Mouse (Mus musculus): ENCODE results near the gene Ube3c. TPM values are rescaled to one million over a fixed set of nuclear protein-coding genes. Genes with fewer than 3 reads are reported as not detected.
"Not testable (repeated sequence)": the region's sequence is repeated elsewhere in the genome, so short reads cannot be mapped to it uniquely, and the experiment has no call there.

Ube3c gene
- 36.2 and 36.7 TPM in 2 replicates for polyA plus RNA-seq (2015; fragmentation: Nextera tagmentation; extraction: Ambion mirVana)

GRCm38 (mm10) chr5:29568848-29569377, at the start of gene Ube3c:
Gene Ube3c (plus strand): TSS chr5:29569242.
- 0 out of 2 replicates have a peak, but pooled peaks cover 4% of the 10 kb centered on the region for H3K27me3 ChIP-seq
- H3K36me3 ChIP-seq = peaks cover 9% of the 10 kb centered on the region; the same call in 1 of the 2 replicates
- peak; percentile 98 for ATAC-seq (ENCODE audit: low read depth)
- H3K4me1 ChIP-seq (replicated peaks) = peaks cover 30% of the 10 kb centered on the region
- peak within 1 kb of the TSS; percentile 83 for H3K9ac ChIP-seq
- no peaks in the 10 kb centered on the region for H3K9me3 ChIP-seq
- peak within 1 kb of the TSS; percentile 66 for H3K4me3 ChIP-seq
- H3K27ac ChIP-seq (replicated peaks) = peak within 1 kb of the TSS; percentile 93
- peak within 1 kb of the TSS; percentile 96 for H3K4me2 ChIP-seq
- under 1% methylated on average over 68 of the region's 72 CpGs for WGBS

GRCm38 (mm10) chr5:29560111-29560510, 8.9 kb upstream of the Ube3c start:
- Histone ChIP-seq H3K9me3 (no peaks in the 10 kb centered on the region), H3K9ac (no peak overlapping the region), H3K36me3 (no peaks in the 10 kb centered on the region), H3K4me2 (no peak overlapping the region), H3K27ac (replicated peaks) (no peak overlapping the region), H3K4me3 (no peak overlapping the region), H3K4me1 (replicated peaks) (no peaks in the 10 kb centered on the region), H3K27me3 (no peaks in the 10 kb centered on the region)
- ATAC-seq (ENCODE audit: low read depth) = no peak
- WGBS = 82% methylated on average over 5 of the region's 5 CpGs

DNA sequence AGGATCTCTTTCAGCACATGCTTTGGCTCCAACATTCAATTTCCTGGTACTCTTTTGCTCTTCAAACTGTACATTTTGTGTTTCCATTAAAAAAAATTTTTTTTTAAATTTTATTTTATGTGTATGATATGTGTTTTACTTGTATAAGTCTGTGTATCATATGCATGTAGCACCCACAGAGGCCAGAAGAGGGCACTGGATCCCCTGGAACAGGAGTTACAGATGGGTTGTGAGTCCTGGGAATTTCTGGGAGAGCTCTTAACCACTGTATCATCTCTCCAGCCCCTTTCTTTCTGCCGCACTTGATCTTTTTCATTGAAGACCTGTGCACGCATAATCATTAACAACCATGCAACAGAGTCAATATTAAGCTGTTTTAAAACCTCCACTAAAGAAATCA, 8.4 kb upstream of the Ube3c start:
- ATAC-seq (ENCODE audit: low read depth) = no peak
- no peak overlapping the region for H3K4me2 ChIP-seq
- no peaks in the 10 kb centered on the region for H3K36me3 ChIP-seq
- no peaks in the 10 kb centered on the region for H3K27me3 ChIP-seq
- no peaks in the 10 kb centered on the region for H3K9me3 ChIP-seq
- no peak overlapping the region for H3K4me3 ChIP-seq
- no peaks in the 10 kb centered on the region for H3K4me1 ChIP-seq (replicated peaks)
- WGBS = 86% methylated on average over 2 of the region's 2 CpGs
- no peak overlapping the region for H3K27ac ChIP-seq (replicated peaks)
- H3K9ac ChIP-seq = no peak overlapping the region

DNA sequence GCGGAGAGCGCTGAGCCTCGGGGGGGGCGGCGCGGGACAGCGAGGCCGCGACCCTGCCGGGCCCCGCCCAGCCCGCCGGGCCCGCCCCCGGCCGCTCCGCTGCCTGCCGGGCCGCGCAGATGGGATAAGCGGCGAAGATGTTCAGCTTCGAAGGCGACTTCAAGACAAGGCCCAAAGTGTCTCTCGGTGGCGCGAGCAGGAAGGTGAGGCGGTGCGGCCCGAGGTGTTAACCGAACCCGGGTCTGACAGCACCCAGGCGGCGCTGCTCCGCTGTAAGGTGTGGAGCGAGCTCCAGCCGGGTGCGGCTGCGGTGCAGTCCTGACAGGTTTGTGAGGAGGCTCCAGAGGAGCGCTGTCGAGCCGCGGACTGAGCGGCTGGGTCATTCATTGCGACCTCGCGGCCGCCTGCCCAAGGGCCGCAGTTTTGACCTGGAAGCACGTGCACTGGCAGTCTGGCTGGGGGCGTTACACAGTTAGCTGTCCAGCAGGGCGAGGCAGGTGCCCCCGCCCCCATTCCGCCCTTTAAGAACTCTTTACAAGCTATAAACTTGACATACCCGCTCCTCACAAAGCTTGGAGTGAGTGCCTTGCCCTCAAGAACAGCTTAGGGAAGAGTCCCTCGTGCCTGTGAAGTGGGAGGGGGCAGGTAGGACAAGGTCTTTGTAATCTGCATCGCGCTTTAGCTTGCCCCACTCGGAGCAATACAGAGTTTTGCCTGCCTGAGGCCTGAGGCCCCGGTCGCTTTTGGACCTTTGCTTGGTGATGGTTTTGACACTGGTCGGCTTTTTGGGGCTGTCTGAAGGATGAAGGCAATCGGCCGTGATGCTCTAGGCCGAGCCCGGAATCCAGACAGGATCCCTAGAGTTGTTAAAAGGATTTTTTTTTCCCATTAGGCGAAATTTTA, 587 bp downstream of the Ube3c start:
- WGBS = 2% methylated on average over 67 of the region's 67 CpGs
- peak overlapping the region; percentile 66 for H3K4me3 ChIP-seq
- peaks cover 9% of the 10 kb centered on the region; the same call in 1 of the 2 replicates for H3K36me3 ChIP-seq
- H3K27me3 ChIP-seq = 0 out of 2 replicates have a peak, but pooled peaks cover 4% of the 10 kb centered on the region
- ATAC-seq (ENCODE audit: low read depth) = peak; percentile 84
- no peaks in the 10 kb centered on the region for H3K9me3 ChIP-seq
- peak overlapping the region; percentile 83 for H3K9ac ChIP-seq
- peak overlapping the region; percentile 96 for H3K4me2 ChIP-seq
- H3K27ac ChIP-seq (replicated peaks) = peak overlapping the region; percentile 93
- peaks cover 34% of the 10 kb centered on the region for H3K4me1 ChIP-seq (replicated peaks)

DNA sequence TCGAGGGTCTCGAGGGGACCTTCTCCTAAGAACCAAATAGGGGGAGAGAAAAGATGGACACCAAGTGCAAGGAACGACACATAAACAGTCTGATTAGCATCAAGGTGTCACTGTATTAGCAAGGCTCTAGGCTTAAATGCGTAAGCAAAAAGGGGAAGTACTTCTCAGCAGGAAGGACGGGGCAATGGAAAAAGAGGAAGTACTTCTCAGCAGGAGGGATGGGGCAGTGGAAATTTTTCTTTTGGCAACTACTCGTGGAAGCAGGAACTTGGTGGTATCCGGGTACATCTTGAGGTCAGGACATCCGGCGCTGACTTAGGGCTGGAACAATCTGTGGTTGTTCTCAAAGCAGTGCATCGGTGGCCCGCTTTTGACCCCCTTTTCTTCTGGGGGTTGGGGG, 5.2 kb downstream of the Ube3c start:
- not testable (repeated sequence) for H3K36me3 ChIP-seq; ATAC-seq (ENCODE audit: low read depth); H3K4me3 ChIP-seq; H3K4me2 ChIP-seq; H3K9ac ChIP-seq; H3K9me3 ChIP-seq; H3K27ac ChIP-seq (replicated peaks); H3K27me3 ChIP-seq
- WGBS = 75% methylated on average over 11 of the region's 11 CpGs
- peaks cover 42% of the 10 kb centered on the region for H3K4me1 ChIP-seq (replicated peaks)

GRCm38 (mm10) chr5:29575085-29575484, 6.0 kb downstream of the Ube3c start:
- no peak overlapping the region for H3K4me2 ChIP-seq
- 60% methylated on average over 2 of the region's 2 CpGs for WGBS
- H3K27me3 ChIP-seq = no peaks in the 10 kb centered on the region

DNA sequence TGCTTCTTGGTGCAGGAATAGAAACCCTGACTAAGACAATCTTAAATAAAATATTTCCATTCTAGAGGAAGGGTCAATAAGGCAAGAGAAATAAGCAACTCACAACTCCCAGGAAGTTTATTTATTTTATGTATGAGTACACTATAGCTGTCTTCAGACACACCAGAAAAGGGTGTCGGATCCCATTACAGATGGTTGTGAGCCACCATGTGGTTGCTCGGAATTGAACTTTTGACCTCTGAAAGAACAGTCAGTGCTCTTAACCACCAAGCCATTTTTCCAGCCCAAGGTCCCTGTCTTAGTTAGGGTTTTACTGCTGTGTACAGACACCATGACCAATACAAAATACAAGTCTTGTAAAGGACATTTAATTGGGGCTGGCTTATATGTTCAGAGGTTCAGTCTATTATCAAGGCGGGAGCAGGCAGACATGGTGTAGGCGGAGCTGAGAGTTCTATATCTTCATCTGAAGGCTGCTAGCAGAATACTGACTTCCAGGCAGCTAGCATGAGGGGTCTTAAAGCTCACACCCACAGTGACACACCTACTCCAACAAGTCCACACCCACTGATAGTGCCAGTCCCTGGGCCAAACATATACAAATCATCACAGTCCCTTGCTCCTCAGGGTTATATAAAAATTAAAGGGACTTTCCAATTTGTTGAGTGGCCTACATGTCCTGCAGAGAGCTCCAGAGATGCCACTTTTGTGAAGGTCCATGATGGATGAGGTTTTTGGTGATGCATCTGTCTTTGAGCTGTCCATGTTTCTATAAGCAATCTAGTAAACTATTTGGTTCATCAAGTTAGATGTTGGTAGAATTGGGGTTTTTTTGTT, 9.0 kb downstream of the Ube3c start:
- Histone ChIP-seq H3K9ac (no peak overlapping the region), H3K27ac (replicated peaks) (no peak overlapping the region), H3K4me1 (replicated peaks) (peaks cover 12% of the 10 kb centered on the region), H3K4me3 (no peak overlapping the region), H3K36me3 (peaks cover 8% of the 10 kb centered on the region), H3K27me3 (no peaks in the 10 kb centered on the region), H3K9me3 (no peaks in the 10 kb centered on the region), H3K4me2 (no peak overlapping the region)
- WGBS = 90% methylated on average over 4 of the region's 4 CpGs
- no peak for ATAC-seq (ENCODE audit: low read depth)

More at GRCm38 (mm10) chr5:29575085-29575484, 6.0 kb downstream of the Ube3c start:
- Histone ChIP-seq H3K4me1 (replicated peaks) (peaks cover 38% of the 10 kb centered on the region), H3K27ac (replicated peaks) (no peak overlapping the region), H3K4me3 (no peak overlapping the region), H3K9ac (no peak overlapping the region), H3K9me3 (no peaks in the 10 kb centered on the region), H3K36me3 (peaks cover 9% of the 10 kb centered on the region; the same call in 1 of the 2 replicates)
- no peak for ATAC-seq (ENCODE audit: low read depth)

DNA sequence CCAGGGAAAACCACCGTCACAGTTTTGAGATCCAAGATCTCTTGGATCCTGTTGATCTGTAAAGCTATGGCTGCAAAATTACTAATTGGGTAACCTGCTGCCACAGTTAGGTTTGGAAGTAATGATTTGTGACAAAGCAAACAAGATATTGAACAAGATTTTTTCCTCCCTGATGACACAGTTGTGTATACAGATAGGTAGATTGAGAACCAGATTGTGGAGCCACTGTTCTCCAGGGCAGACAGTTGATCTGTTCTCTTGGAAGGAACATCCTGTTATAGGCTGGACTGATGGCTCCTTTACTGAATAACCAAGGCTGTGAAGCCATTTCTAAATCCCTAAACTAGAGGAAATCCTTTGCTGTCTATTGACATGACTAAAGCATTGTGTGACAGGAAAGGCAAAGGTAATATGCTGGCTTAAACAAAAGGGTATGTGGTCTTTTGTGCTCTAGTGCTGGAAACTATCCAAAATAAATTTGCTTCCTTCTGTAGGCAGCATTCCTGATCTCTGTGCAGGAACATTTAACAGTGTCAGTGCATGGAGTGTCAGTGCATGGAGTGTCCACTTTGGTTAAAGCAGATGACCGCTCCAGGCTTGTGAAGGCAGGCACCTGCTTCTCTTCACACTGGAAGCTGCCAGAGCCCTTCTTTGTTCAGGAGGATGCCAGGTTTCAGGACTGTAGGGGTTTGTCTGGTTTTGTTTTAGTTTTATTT, 15.0 kb downstream of the Ube3c start:
- H3K9ac ChIP-seq = no peak overlapping the region
- 0 out of 2 replicates have a peak overlapping the region, but pooled peaks have one; percentile 1 for H3K27ac ChIP-seq (replicated peaks)
- H3K27me3 ChIP-seq = no peaks in the 10 kb centered on the region
- 97% methylated on average over 2 of the region's 2 CpGs for WGBS
- H3K4me2 ChIP-seq = no peak overlapping the region
- H3K36me3 ChIP-seq = peaks cover 11% of the 10 kb centered on the region
- no peak overlapping the region for H3K4me3 ChIP-seq
- ATAC-seq (ENCODE audit: low read depth) = no peak
- H3K4me1 ChIP-seq (replicated peaks) = 0 out of 2 replicates have a peak, but pooled peaks cover 9% of the 10 kb centered on the region
- H3K9me3 ChIP-seq = no peaks in the 10 kb centered on the region

- over 99% methylated on average over 7 of the region's 7 CpGs for WGBS
- ATAC-seq (ENCODE audit: low read depth); H3K4me1 ChIP-seq (replicated peaks); H3K4me3 ChIP-seq; H3K9ac ChIP-seq; H3K4me2 ChIP-seq; H3K27ac ChIP-seq (replicated peaks); H3K27me3 ChIP-seq: not testable (repeated sequence)
- Histone ChIP-seq H3K36me3 (peaks cover 75% of the 10 kb centered on the region), H3K9me3 (peaks cover 11% of the 10 kb centered on the region; the same call in 1 of the 2 replicates)
Observed at GRCm38 (mm10) chr5:29592161-29592560, 23.1 kb downstream of the Ube3c start.

DNA sequence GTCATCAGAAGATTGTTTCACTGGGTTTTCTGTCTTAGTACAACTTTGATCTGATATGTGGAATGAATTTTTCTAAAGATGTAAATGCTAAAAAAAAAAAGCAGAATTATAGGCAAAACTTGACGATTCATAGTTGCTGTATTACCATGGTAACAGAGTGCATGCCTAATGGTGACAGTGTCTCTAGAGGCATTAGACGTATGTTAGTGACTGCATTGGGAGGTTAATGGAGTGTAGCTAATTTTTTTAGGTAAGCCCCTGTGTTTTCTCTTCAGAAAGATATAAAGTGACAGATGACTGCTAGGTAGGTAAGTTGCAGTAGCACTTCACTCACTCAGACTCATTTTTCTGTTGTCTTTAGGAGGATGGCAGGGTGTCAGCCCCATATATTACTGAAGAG, 37.5 kb downstream of the Ube3c start:
- no peak for ATAC-seq (ENCODE audit: low read depth)
- H3K9me3 ChIP-seq = no peaks in the 10 kb centered on the region
- peaks cover 83% of the 10 kb centered on the region for H3K36me3 ChIP-seq
- no peak overlapping the region for H3K4me2 ChIP-seq
- WGBS = 38% methylated on average over 2 of the region's 2 CpGs
- no peaks in the 10 kb centered on the region for H3K4me1 ChIP-seq (replicated peaks)
- no peak overlapping the region for H3K9ac ChIP-seq
- H3K27ac ChIP-seq (replicated peaks) = no peak overlapping the region
- no peaks in the 10 kb centered on the region for H3K27me3 ChIP-seq
- H3K4me3 ChIP-seq = no peak overlapping the region

DNA sequence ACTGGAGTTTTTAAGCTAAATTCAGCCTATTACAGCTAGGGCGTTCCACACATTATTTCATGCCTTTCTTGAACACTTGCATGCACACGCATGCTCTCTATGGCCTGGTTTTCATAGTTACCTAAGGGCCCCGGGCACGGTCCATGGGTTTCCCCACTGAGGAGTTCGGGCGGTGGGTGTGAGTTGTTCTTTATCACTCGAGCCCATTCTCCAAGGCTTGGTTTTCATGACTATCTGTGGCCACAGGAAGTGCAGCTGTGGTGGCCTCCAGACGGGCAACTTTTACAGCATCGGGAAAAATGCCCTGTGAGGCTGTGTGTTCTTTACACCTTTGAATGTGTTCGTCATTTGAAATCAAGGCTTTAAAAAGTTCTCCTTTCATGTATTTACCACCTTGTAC, 56.6 kb downstream of the Ube3c start:
- Histone ChIP-seq H3K36me3 (peaks cover 37% of the 10 kb centered on the region), H3K27ac (replicated peaks) (no peak overlapping the region)

More for the DNA sequence above, 56.6 kb downstream of the Ube3c start:
- 88% methylated on average over 10 of the region's 10 CpGs for WGBS
- no peak for ATAC-seq (ENCODE audit: low read depth)
- no peaks in the 10 kb centered on the region for H3K4me1 ChIP-seq (replicated peaks)
- H3K27me3 ChIP-seq = no peaks in the 10 kb centered on the region
- H3K4me3 ChIP-seq = no peak overlapping the region
- no peaks in the 10 kb centered on the region for H3K9me3 ChIP-seq
- no peak overlapping the region for H3K4me2 ChIP-seq
- no peak overlapping the region for H3K9ac ChIP-seq

Measured in neural tube, embryonic 13.5 days (tissue).